Mouse (Mus musculus): ENCODE measurements around the gene Lmtk3. TPM values are rescaled to one million over a fixed set of nuclear protein-coding genes. Genes with fewer than 3 reads are reported as not detected.

Lmtk3 gene
- polyA plus RNA-seq, 1 experiment: 0.11 TPM

DNA sequence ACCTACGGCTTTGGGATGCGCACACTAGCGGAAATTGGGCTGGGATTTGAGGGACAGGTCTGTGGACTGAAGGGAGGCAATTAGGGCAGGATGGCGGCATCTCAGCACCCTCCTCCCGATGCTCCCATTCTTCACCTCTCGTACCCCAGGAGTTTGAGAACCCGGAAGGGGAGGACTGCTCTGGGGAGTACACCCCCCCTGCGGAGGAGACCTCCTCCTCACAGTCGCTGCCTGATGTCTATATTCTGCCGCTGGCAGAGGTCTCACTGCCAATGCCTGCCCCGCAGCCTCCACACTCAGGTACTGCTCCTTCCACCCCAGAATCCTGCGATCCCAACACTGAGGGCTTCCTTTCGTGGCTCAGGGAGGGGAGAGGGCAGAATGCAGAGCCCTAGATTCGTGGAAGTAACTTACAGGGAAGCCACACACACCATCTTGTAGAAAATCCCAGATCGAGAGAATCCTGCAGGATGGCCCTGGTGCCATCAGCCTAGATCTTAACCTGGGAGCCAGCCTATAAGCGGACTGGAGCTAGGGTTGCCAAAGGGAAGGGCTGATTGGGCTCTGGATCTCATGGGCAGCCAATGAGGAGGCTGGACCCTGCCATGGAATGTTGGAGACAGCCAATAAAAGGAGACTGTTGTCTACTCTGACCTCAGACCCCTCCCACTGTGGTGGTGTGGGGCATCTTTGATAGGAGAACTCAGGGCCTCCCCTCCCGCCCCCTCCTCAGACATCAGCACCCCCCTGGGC, 3.3 kb downstream of the Lmtk3 start:
- Histone ChIP-seq H3K79me2 (ENCODE audit: control insufficient read depth, insufficient read depth) (no peaks in the 10 kb centered on the region), H3K4me3 (no peak overlapping the region), H3K27me3 (ENCODE audit: control insufficient read depth, insufficient read depth, insufficient read length) (peaks cover 41% of the 10 kb centered on the region), H3K36me3 (ENCODE audit: control insufficient read depth, insufficient read depth) (no peaks in the 10 kb centered on the region), H3K4me2 (ENCODE audit: low read depth) (no peak overlapping the region), H3ac (ENCODE audit: control insufficient read depth, insufficient read length) (no peak overlapping the region)
- TF ChIP-seq MYOG (IDR thresholded peaks at IDR 0.05; ENCODE audit: control insufficient read depth in 1 of 3, insufficient read depth in 1 of 3, insufficient read length in 2 of 3, low read depth in 2 of 3): no peak
- no peak for TF ChIP-seq POLR2A (IDR thresholded peaks at IDR 0.05; ENCODE audit: insufficient read length, low read depth)
- no peak for TF ChIP-seq MYOD1 (IDR thresholded peaks at IDR 0.05; ENCODE audit: control insufficient read depth in 1 of 3, insufficient read length in 2 of 3, low read depth in 2 of 3)
- no peak for TF ChIP-seq E2F4 (IDR thresholded peaks at IDR 0.05; ENCODE audit: insufficient read depth)
- TF ChIP-seq CEBPB (IDR thresholded peaks at IDR 0.05; ENCODE audit: insufficient read depth, poor library complexity, severe bottlenecking): no peak
- no peak for TF ChIP-seq POLR2AphosphoS2 (IDR thresholded peaks at IDR 0.05; ENCODE audit: insufficient read length, low read depth)
- TF ChIP-seq TCF12 (IDR thresholded peaks at IDR 0.05; ENCODE audit: insufficient read depth, poor library complexity, severe bottlenecking): no peak
- TF ChIP-seq USF1 (IDR thresholded peaks at IDR 0.05; ENCODE audit: low read depth): no peak
- TF ChIP-seq MAX (IDR thresholded peaks at IDR 0.05; ENCODE audit: low read depth): no peak
- no peak for TF ChIP-seq SRF (IDR thresholded peaks at IDR 0.05; ENCODE audit: control insufficient read depth, insufficient read length, low read depth)

DNA sequence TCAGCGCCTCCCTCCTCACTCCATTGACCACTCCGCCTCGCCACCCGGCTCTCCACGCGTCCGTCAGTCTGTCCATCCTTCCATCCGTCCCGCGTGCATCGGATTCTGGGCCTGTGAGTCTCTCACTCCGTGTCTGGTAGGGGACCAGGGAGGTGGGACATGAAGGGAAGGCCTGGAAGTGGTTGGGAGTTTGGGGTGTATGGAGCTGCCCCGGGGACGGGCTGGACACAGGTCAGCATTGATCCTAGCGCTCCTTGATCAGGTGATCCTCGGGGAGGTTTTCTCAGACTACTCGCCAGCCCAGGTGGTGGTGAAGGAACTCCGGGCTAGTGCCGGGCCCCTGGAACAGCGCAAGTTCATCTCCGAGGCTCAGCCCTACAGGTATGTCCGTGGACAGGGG, 4.1 kb downstream of the Lmtk3 start:
- TF ChIP-seq POLR2AphosphoS2 (IDR thresholded peaks at IDR 0.05; ENCODE audit: insufficient read length, low read depth) (no peak), USF1 (IDR thresholded peaks at IDR 0.05; ENCODE audit: low read depth) (no peak), TCF12 (IDR thresholded peaks at IDR 0.05; ENCODE audit: insufficient read depth, poor library complexity, severe bottlenecking) (no peak), POLR2A (IDR thresholded peaks at IDR 0.05; ENCODE audit: insufficient read length, low read depth) (no peak), E2F4 (IDR thresholded peaks at IDR 0.05; ENCODE audit: insufficient read depth) (no peak), CEBPB (IDR thresholded peaks at IDR 0.05; ENCODE audit: insufficient read depth, poor library complexity, severe bottlenecking) (no peak), MAX (IDR thresholded peaks at IDR 0.05; ENCODE audit: low read depth) (no peak), MYOG (IDR thresholded peaks at IDR 0.05; ENCODE audit: control insufficient read depth in 1 of 3, insufficient read depth in 1 of 3, insufficient read length in 2 of 3, low read depth in 2 of 3) (no peak), REST (IDR thresholded peaks at IDR 0.05; ENCODE audit: insufficient read depth, insufficient read length) (no peak), TCF3 (IDR thresholded peaks at IDR 0.05; ENCODE audit: insufficient read length, low read depth) (no peak), SRF (IDR thresholded peaks at IDR 0.05; ENCODE audit: control insufficient read depth, insufficient read length, low read depth) (no peak), MYOD1 (IDR thresholded peaks at IDR 0.05; ENCODE audit: control insufficient read depth in 1 of 3, insufficient read length in 2 of 3, low read depth in 2 of 3) (no peak)
- Histone ChIP-seq H3K4me2 (ENCODE audit: low read depth) (no peak overlapping the region), H3K36me3 (ENCODE audit: control insufficient read depth, insufficient read depth) (no peaks in the 10 kb centered on the region), H3K79me2 (ENCODE audit: control insufficient read depth, insufficient read depth) (no peaks in the 10 kb centered on the region), H3K4me3 (no peak overlapping the region), H3ac (ENCODE audit: control insufficient read depth, insufficient read length) (no peak overlapping the region), H3K27me3 (ENCODE audit: control insufficient read depth, insufficient read depth, insufficient read length) (peaks cover 45% of the 10 kb centered on the region)

DNA sequence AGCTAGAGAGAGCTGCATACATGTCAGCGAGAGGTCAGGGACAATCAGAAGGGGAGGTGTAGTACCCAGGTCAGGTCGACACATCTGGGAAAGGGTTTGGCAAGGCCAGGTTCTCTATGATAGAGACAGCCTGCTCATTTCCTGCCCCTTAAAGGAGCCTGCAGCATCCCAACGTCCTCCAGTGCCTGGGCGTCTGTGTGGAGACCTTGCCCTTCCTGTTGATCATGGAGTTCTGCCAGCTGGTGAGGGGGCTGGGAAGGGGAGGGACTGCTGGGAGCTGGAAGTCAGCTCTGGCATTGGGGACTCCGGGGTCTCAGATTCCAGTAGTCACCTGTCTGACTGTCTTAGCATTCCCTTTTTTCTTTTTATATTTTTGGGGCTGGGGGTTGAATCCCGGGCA, 7.2 kb downstream of the Lmtk3 start:
- Histone ChIP-seq H3K36me3 (ENCODE audit: control insufficient read depth, insufficient read depth) (no peaks in the 10 kb centered on the region), H3K4me2 (ENCODE audit: low read depth) (no peak overlapping the region), H3K27me3 (ENCODE audit: control insufficient read depth, insufficient read depth, insufficient read length) (peaks cover 26% of the 10 kb centered on the region), H3K79me2 (ENCODE audit: control insufficient read depth, insufficient read depth) (no peaks in the 10 kb centered on the region), H3ac (ENCODE audit: control insufficient read depth, insufficient read length) (no peak overlapping the region), H3K4me3 (no peak overlapping the region)
- TF ChIP-seq E2F4 (IDR thresholded peaks at IDR 0.05; ENCODE audit: insufficient read depth): no peak
- no peak for TF ChIP-seq MYOG (IDR thresholded peaks at IDR 0.05; ENCODE audit: control insufficient read depth in 1 of 3, insufficient read depth in 1 of 3, insufficient read length in 2 of 3, low read depth in 2 of 3)
- no peak for TF ChIP-seq MAX (IDR thresholded peaks at IDR 0.05; ENCODE audit: low read depth)
- no peak for TF ChIP-seq CEBPB (IDR thresholded peaks at IDR 0.05; ENCODE audit: insufficient read depth, poor library complexity, severe bottlenecking)
- no peak for TF ChIP-seq MYOD1 (IDR thresholded peaks at IDR 0.05; ENCODE audit: control insufficient read depth in 1 of 3, insufficient read length in 2 of 3, low read depth in 2 of 3)
- TF ChIP-seq POLR2A (IDR thresholded peaks at IDR 0.05; ENCODE audit: insufficient read length, low read depth): no peak

DNA sequence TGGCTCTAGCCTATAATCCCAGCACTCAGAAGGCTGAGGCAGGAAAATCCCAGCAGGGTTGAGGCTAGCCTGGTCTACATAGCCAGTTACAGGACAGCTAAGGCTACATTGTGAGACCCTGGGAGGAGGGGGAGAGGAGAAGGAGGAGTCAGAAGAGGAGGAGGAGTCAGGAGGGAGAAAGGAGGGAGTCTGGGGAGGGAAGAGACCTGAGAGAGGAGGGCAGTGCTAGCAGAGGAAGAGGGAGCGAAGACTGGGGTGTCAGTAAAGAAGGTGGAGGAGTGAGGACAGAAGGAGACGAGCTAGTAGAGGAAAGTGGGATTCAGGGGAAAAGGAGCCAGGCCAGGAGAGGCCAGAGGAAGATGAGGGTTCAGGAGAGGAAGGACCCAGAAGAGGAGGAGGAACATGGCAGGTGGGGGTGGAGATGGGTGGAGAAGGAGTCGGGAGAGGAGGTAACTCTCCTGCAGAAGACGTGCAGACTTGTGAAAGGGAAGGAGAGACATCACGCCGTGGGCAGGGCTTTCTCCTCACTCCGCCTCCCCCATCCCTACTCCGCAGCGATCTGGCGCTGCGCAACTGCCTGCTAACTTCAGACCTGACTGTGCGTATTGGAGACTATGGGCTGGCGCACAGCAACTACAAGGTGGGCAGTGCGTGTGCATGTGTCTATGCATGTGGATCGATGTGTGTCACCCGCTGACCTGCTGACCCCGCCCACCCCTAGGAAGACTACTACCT, 8.4 kb downstream of the Lmtk3 start:
- Histone ChIP-seq H3K36me3 (ENCODE audit: control insufficient read depth, insufficient read depth) (no peaks in the 10 kb centered on the region), H3K79me2 (ENCODE audit: control insufficient read depth, insufficient read depth) (no peaks in the 10 kb centered on the region), H3K4me2 (ENCODE audit: low read depth) (no peak overlapping the region), H3K27me3 (ENCODE audit: control insufficient read depth, insufficient read depth, insufficient read length) (peaks cover 15% of the 10 kb centered on the region), H3ac (ENCODE audit: control insufficient read depth, insufficient read length) (no peak overlapping the region), H3K4me3 (no peak overlapping the region)
- TF ChIP-seq POLR2AphosphoS2 (IDR thresholded peaks at IDR 0.05; ENCODE audit: insufficient read length, low read depth) (no peak), TCF3 (IDR thresholded peaks at IDR 0.05; ENCODE audit: insufficient read length, low read depth) (no peak), REST (IDR thresholded peaks at IDR 0.05; ENCODE audit: insufficient read depth, insufficient read length) (no peak), MAX (IDR thresholded peaks at IDR 0.05; ENCODE audit: low read depth) (no peak)

DNA sequence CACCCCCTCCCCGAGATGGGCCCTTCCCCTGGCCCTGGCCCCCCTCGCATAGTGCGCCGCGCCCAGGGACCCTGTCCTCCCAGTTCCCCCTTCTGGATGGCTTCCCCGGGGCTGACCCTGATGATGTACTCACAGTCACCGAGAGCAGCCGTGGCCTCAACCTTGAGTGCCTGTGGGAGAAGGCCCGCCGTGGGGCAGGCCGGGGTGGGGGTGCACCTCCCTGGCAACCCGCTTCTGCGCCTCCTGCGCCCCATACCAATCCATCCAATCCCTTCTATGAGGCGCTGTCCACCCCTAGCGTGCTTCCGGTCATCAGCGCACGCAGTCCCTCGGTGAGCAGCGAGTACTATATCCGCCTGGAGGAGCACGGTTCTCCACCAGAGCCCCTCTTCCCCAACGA, 9.7 kb downstream of the Lmtk3 start:
- no peaks in the 10 kb centered on the region for H3K36me3 ChIP-seq (ENCODE audit: control insufficient read depth, insufficient read depth)
- no peak for TF ChIP-seq E2F4 (IDR thresholded peaks at IDR 0.05; ENCODE audit: insufficient read depth)
- TF ChIP-seq POLR2A (IDR thresholded peaks at IDR 0.05; ENCODE audit: insufficient read length, low read depth): no peak
- no peak for TF ChIP-seq MYOD1 (IDR thresholded peaks at IDR 0.05; ENCODE audit: control insufficient read depth in 1 of 3, insufficient read length in 2 of 3, low read depth in 2 of 3)
- no peak for TF ChIP-seq REST (IDR thresholded peaks at IDR 0.05; ENCODE audit: insufficient read depth, insufficient read length)
- TF ChIP-seq MAX (IDR thresholded peaks at IDR 0.05; ENCODE audit: low read depth): no peak
- TF ChIP-seq POLR2AphosphoS2 (IDR thresholded peaks at IDR 0.05; ENCODE audit: insufficient read length, low read depth): no peak
- TF ChIP-seq MYOG (IDR thresholded peaks at IDR 0.05; ENCODE audit: control insufficient read depth in 1 of 3, insufficient read depth in 1 of 3, insufficient read length in 2 of 3, low read depth in 2 of 3): no peak
- no peak for TF ChIP-seq USF1 (IDR thresholded peaks at IDR 0.05; ENCODE audit: low read depth)
- peaks cover 19% of the 10 kb centered on the region for H3K27me3 ChIP-seq (ENCODE audit: control insufficient read depth, insufficient read depth, insufficient read length)
- no peak overlapping the region for H3K4me2 ChIP-seq (ENCODE audit: low read depth)
- no peaks in the 10 kb centered on the region for H3K79me2 ChIP-seq (ENCODE audit: control insufficient read depth, insufficient read depth)
- H3ac ChIP-seq (ENCODE audit: control insufficient read depth, insufficient read length): no peak overlapping the region
- no peak overlapping the region for H3K4me3 ChIP-seq

All from myocyte (in vitro differentiated cells).